Mouse (Mus musculus): ENCODE results near the gene Rgs8.

Gene Rgs8

GRCm38 (mm10) chr1:153652938-153653623, at the start of gene Rgs8:
Gene Rgs8, plus strand, starts transcription at chr1:153653025.
- peak; percentile 51 to 63 for DNase-seq (ENCODE audit: low spot score in 2 of 2)

GRCm38 (mm10) chr1:153617340-153617830, 35.4 kb upstream of the Rgs8 start:
- DNase-seq (ENCODE audit: low spot score in 2 of 2), result no peak

- DNase-seq (ENCODE audit: low spot score in 2 of 2), result no peak
Observed at GRCm38 (mm10) chr1:153623036-153623435, 29.8 kb upstream of the Rgs8 start.

- no peak for DNase-seq (ENCODE audit: low spot score in 2 of 2)
Observed at GRCm38 (mm10) chr1:153632686-153633085, 20.1 kb upstream of the Rgs8 start.

- no peak for DNase-seq (ENCODE audit: low spot score in 2 of 2)
Observed at GRCm38 (mm10) chr1:153635056-153635455, 17.8 kb upstream of the Rgs8 start.

GRCm38 (mm10) chr1:153635521-153635920, 17.3 kb upstream of the Rgs8 start:
- DNase-seq (ENCODE audit: low spot score in 2 of 2), result peak; percentile 81 to 84

- no peak for DNase-seq (ENCODE audit: low spot score in 2 of 2)
Observed at GRCm38 (mm10) chr1:153636821-153637220, 16.0 kb upstream of the Rgs8 start.

GRCm38 (mm10) chr1:153641492-153641939, 11.3 kb upstream of the Rgs8 start:
- peak; percentile 55 to 59 for DNase-seq (ENCODE audit: low spot score in 2 of 2)

- DNase-seq (ENCODE audit: low spot score in 2 of 2), result peak; percentile 81 to 82
Observed at GRCm38 (mm10) chr1:153641940-153642501, 10.8 kb upstream of the Rgs8 start.

- DNase-seq (ENCODE audit: low spot score in 2 of 2), result no peak
Observed at GRCm38 (mm10) chr1:153653674-153654073, 849 bp downstream of the Rgs8 start.

GRCm38 (mm10) chr1:153659666-153660065, 6.8 kb downstream of the Rgs8 start:
- no peak for DNase-seq (ENCODE audit: low spot score in 2 of 2)

GRCm38 (mm10) chr1:153660982-153661688, 8.3 kb downstream of the Rgs8 start:
- DNase-seq (ENCODE audit: low spot score in 2 of 2), result no peak

GRCm38 (mm10) chr1:153661689-153662002, 8.8 kb downstream of the Rgs8 start:
- no peak for DNase-seq (ENCODE audit: low spot score in 2 of 2)

- DNase-seq (ENCODE audit: low spot score in 2 of 2), result no peak
Observed at GRCm38 (mm10) chr1:153662362-153662761, 9.5 kb downstream of the Rgs8 start.

GRCm38 (mm10) chr1:153665066-153665715, 12.4 kb downstream of the Rgs8 start:
- peak; percentile 71 to 74 for DNase-seq (ENCODE audit: low spot score in 2 of 2)

- no peak for DNase-seq (ENCODE audit: low spot score in 2 of 2)
Observed at GRCm38 (mm10) chr1:153666236-153666635, 13.4 kb downstream of the Rgs8 start.

- DNase-seq (ENCODE audit: low spot score in 2 of 2), result no peak
Observed at GRCm38 (mm10) chr1:153667244-153667727, 14.5 kb downstream of the Rgs8 start.

- DNase-seq (ENCODE audit: low spot score in 2 of 2), result no peak
Observed at GRCm38 (mm10) chr1:153667781-153668180, 15.0 kb downstream of the Rgs8 start.

- peak in 1 of 2 experiments; percentile 45 for DNase-seq (ENCODE audit: low spot score in 2 of 2)
Observed at GRCm38 (mm10) chr1:153669086-153669485, 16.3 kb downstream of the Rgs8 start.

GRCm38 (mm10) chr1:153669728-153670127, 16.9 kb downstream of the Rgs8 start:
- DNase-seq (ENCODE audit: low spot score in 2 of 2), result no peak

- no peak for DNase-seq (ENCODE audit: low spot score in 2 of 2)
Observed at GRCm38 (mm10) chr1:153671352-153671751, 18.5 kb downstream of the Rgs8 start.

GRCm38 (mm10) chr1:153672698-153673097, 19.9 kb downstream of the Rgs8 start:
- DNase-seq (ENCODE audit: low spot score in 2 of 2), result no peak
